Mouse (Mus musculus): ENCODE data around the gene Dctn2.

Gene Dctn2

DNA sequence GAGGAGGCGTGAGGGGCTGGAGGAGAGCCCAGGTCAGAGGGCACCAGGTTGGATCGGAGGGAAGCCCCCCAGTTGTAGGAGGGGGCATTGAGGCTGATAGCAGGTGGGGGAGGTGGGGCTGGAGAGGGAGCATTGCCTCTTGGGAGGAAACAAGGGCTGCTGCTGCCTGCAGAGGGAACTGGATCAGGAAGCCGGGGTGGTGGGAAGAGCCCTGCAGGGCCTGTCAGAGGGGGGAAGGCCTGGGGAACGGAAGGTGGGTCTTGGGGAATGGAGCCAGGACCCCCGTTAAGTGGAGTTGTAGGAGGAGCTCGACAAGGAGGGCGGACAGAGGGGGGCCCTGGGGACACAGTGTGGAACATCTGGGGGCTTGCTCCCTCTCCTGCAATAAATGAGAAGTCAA, 20.0 kb downstream of the Dctn2 start:
- in situ Hi-C loops (cut with MboI; ENCODE audit: low pct_unique_long_range_greater_than_20kb in 1 of 2, low sequenced_read_pairs in 2 of 2, unreplicated experiment in 1 of 2), result no loop called here

DNA sequence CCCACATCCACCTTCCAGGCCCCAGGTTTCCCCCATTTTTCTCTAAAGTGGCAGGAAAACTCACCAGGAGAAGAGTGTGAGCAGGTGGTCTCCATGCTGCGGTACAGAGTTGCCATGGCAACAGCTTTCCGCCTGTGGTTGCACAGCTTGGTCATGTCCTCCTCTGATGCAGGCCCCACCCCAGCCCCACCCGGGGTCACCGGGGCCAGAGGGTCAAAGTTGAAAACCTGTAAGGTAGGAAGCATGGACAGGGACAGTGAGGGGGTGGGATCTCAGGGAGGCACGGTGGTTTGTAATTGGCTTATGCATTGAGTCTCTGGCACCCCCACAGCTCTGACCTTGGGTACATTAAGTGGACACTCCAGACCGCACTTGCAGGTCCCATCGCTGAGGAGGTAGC, 20.6 kb downstream of the Dctn2 start:
- in situ Hi-C loops (cut with MboI; ENCODE audit: low pct_unique_long_range_greater_than_20kb in 1 of 2, low sequenced_read_pairs in 2 of 2, unreplicated experiment in 1 of 2), result no loop called here

DNA sequence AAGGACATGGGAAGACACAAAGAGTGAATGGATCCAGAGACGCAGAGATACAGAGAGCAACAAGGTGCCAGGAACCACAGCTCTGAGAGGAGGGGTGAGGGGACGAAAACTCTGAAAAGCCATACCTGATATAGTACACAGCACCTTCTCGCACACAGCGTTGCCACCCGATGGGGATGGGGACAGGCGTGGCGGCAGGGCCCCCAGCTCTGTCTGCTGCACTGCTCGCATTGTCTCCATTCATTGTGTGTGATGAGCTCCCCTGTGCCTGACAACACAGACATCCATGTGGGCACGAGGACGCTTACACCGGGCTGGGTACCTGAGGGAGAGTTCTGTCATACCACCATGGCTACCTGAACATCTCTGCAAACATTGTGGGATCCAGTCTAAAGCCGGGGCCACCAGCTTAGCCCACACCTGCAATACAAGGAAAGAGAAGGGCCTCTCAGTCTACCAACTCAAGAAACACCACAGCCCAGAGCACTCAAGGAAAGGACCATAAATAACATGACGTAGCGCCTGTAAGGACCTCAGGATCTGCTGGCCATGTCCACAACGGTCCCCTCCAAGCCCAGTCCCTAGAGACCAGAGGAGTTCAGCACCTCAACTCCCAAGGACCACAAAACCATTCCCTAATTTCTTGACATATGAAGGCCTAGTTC, 21.2 kb downstream of the Dctn2 start:
- in situ Hi-C loops (cut with MboI; ENCODE audit: low pct_unique_long_range_greater_than_20kb in 1 of 2, low sequenced_read_pairs in 2 of 2, unreplicated experiment in 1 of 2), result no loop called here

DNA sequence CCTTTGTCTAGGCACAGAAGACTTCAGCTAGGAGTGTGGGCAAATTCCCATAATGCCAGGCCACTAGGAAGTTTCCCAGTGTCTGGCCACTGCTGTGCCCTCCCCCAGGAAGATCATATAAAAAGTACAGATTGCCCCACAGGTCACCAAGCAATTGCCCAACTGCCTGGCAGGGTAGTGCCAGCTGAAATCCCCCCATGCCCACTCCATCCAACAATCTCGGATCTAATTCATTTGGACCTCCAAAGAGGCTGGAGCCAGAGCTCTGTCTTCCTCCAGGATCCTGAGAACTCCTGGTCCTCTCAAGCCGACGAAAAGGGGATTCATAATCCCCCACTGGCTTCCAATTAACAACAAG, 21.7 kb downstream of the Dctn2 start:
- in situ Hi-C loops (cut with MboI; ENCODE audit: low pct_unique_long_range_greater_than_20kb in 1 of 2, low sequenced_read_pairs in 2 of 2, unreplicated experiment in 1 of 2), result no loop called here

DNA sequence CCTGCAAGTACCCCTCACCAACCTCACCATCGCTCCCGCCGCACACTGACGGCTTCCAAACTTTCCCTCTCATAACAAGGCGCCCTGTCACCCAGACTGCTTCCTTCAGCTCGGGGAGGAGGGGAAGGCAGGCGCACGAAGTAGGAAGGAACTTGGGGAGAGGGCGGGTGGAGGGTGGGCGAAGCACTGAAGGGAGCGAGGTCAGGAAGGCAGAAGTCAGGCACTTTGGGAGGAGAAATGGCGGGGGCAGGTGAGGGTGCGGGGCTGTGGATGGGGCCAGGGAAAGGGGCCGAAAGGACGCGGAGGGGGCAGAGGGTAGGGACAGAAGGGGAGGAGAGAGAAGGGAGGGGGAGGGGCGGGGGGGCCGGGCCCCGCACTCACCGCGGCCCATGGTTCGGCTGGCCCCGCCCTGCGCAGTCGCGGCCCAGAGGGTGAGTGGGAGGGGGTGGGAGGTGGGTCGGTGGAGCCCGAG, 22.2 kb downstream of the Dctn2 start:
- in situ Hi-C loops (cut with MboI; ENCODE audit: low pct_unique_long_range_greater_than_20kb in 1 of 2, low sequenced_read_pairs in 2 of 2, unreplicated experiment in 1 of 2), result no loop called here

DNA sequence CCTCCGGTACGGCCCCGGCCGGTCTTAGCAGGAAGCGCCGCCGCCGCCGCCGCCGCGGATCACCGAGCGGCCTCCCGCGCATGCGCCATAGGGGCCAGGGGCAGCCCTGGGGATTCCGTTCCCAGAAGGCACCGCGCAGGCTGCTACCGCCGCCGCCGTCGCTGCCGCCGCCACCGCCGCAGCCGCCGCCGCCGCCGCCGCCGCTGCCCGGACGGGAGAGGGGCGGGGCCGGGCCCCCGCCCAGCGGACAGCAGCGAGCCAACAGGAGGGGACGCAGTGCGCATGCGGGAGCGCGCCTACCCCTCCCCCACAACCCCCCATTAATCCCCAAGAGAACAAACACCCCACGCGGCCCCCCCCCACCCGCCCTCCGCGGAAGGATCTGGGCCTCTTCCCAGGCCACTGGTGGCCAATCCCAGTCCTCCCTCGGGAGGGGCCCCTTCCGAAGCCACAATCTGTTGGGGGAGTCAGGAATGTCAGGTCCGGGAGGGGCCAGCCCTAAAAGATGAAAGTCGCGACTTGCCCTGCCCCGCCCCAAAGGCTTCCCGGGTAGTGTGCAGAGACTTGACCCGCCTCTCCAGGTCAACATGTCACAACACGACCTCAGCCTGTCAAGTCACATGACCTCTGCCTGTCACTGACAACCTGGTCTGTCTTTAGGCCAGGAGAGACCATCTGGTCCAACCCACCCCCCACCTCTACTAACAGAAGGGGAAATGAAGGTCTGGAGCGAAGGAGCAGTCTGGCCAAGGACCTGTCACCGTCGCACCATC, 22.8 kb downstream of the Dctn2 start, which contains the start of gene Mbd6:
Mbd6 (minus strand) TSS at position 219 of the 773 bp plus-strand sequence.
- in situ Hi-C loops (cut with MboI; ENCODE audit: low pct_unique_long_range_greater_than_20kb in 1 of 2, low sequenced_read_pairs in 2 of 2, unreplicated experiment in 1 of 2), result no loop called here

DNA sequence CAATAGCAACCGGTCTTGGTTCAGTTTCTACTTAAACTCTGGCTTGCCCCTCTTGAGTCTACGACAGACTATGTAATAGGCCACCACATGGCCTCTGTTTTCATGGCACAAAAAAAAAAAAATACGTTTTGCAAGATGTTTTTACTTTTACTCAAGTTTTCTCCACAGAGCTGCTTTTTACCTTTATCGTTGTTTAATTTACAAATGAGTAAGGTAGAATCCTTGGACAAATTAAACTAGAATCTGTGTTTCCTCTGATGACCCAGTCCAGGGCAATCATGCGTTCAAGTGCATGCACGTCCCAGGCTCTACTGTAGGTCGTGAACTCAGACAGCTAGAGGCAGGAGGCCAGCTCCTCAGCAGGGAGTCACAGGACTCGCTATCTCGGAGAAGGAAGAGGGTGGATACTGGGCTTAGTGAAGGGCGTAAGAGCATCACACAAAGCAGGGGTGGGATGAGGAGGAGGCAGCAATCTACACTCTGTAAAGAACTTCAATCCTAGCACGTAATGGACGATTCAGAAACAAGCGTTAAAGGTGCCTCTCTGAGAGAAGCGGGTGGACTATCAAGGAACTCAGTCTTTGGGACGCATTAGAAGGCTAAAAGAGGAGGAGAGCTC, 23.5 kb downstream of the Dctn2 start:
- in situ Hi-C loops (cut with MboI; ENCODE audit: low pct_unique_long_range_greater_than_20kb in 1 of 2, low sequenced_read_pairs in 2 of 2, unreplicated experiment in 1 of 2), result no loop called here

DNA sequence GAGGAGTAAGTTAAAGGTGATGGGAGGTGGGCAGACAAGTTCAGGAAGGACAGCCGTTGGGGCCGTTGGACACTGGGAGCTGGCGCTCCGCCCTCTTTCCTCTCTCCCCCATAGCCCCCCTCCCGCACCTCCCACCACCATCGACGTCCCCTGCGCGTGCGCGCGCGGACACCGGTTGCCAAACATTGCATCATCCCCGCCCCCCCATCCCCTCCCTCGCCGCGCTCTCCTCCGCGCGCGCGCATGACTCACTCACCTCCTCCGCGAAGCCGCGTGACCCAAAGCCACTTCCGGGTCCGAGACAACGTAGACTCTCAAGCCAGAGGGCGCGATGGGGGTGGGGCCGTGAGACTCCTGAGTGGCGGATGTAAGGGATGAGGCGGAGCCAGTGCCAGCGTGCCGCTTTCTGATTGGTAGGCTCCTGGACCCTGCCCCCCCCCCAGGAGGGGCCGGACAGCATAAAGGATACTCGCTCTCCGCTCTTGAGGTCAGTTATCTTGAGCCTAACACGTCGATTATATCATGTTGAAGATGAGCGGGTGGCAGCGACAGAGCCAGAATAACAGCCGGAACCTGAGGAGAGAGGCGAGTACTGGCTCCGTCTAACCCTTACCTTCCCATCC, 24.2 kb downstream of the Dctn2 start:
- in situ Hi-C loops (cut with MboI; ENCODE audit: low pct_unique_long_range_greater_than_20kb in 1 of 2, low sequenced_read_pairs in 2 of 2, unreplicated experiment in 1 of 2), result no loop called here

DNA sequence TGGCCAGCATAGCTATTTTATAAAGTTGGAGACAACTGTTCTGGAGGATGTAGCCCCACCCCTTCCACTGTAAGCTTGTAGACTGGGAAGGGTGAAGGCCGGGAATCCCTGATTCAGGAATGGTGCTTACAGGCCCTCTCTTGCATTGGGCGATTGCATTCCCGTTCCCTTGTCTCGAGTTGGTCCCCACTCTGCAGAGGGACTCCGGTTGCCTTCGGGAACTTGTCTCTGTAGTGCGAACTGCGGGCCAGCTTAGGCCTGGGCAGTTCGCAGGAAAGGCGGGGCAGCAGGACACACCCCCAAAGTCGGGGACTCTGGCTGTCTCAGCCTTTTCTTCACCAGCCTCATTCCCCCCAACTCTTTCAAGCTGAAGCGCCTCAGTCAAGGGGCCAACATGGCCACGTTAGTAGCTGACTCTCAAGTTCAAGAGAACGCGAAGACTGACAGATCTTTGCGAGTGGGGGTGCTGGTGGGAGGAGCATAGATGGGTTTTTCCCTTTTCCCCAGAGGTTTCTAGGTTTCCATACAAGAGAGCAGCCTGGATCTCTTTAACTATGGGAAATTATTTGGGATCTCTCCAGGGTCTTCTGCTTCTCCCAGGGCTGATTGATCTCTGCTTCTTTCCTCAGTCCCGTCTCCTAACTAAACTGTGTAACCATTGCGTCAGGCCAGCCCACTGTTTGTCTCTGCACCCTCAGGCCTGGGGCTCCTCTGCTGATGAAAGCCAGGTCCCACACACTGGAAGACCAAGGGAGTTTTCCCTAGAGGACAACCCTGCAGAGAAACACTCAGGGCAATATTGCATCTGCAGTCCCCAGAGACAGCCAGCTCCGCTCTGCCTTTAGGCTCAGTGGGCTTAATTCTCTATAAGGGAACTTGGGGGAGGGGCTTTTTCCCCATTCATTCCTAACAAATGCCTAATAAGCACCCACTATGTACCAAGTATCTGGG, 25.0 kb downstream of the Dctn2 start:
- in situ Hi-C loops (cut with MboI; ENCODE audit: low pct_unique_long_range_greater_than_20kb in 1 of 2, low sequenced_read_pairs in 2 of 2, unreplicated experiment in 1 of 2), result no loop called here

DNA sequence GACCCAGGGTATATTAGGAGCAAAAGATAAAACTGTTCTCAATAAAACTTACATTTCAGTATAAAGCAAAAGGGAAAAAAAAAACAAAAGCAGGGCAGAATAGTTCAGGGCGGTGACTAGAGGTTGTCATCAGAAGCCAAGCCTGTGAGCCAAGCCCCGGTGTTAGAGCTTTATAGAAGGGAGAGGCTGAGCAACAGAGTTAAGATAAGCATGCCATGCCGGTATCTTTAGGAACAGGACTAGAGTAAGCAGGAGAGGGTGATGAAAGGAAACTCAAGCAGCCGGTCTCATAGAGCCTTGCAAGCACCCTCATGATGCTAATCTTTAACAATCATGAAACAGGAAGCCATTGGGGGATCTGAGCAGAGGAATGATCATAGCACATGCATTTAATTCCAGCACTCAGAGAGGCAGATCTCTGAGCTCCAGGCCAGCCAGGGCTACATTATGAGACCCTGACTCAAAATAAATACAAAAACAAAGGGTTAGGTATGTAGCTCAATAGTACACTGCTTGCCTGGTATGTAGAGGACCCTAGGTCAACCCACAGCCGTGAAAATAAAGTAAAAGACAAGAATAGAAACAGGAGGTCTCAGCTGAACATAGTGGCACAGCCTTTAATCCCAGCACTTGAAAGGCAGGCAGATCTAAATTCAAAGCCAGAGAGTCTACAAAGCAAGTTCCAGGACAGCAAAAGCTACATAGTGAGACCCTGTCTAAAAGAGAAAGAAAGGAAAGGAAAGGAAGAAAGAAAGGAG, 25.9 kb downstream of the Dctn2 start:
- in situ Hi-C loops (cut with MboI; ENCODE audit: low pct_unique_long_range_greater_than_20kb in 1 of 2, low sequenced_read_pairs in 2 of 2, unreplicated experiment in 1 of 2), result no loop called here

DNA sequence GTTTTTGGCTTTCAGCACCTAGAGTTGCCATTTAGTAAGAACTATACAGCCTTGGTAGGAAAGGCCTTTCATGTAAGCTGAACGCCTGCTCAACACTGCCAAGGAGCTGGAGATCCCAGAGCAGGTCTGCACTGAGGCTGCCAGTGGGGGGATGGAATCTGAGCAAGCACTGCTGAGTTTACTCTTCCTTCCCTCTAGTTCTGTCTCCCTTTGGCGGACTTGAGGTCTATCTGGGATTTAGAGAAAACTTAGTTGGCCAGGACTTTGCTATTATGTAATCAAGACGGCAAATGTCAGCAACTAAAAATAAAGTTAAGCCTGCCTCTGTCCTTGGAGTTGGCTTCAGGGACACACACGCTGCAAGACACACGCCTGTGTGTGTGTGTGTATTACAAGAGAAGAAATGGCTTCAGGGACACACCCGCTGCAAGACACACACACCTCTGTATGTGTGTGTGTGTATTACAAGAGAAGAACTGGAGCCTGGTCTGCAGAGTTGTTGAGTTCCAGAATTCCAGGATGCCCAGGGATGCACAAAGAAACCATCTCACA, 26.9 kb downstream of the Dctn2 start:
- in situ Hi-C loops (cut with MboI; ENCODE audit: low pct_unique_long_range_greater_than_20kb in 1 of 2, low sequenced_read_pairs in 2 of 2, unreplicated experiment in 1 of 2), result no loop called here

DNA sequence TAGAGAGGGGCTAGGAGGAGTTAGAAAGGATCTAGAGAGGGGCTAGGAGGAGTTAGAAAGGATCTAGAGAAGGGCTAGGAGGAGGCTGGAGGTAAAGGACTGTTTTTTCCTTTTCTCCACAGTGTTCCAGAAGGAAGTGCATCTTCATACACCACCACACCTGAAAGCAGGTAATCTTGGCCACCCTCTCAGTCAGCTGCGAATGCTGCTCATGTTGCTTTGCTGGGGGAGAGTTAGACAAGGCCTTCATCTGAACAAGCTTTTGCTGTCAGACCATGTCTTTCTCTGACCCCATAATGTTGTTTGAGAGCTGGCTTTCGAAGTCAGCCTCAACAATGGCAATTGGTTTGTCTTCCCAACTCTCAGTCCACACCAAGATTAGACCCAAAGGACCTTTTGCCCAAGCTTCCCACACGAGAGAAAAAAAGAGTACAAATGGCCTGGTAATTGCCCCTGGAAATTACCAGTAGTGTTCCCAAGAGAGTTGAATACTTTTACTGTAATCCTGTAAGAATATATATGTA, 27.5 kb downstream of the Dctn2 start:
- in situ Hi-C loops (cut with MboI; ENCODE audit: low pct_unique_long_range_greater_than_20kb in 1 of 2, low sequenced_read_pairs in 2 of 2, unreplicated experiment in 1 of 2), result no loop called here

DNA sequence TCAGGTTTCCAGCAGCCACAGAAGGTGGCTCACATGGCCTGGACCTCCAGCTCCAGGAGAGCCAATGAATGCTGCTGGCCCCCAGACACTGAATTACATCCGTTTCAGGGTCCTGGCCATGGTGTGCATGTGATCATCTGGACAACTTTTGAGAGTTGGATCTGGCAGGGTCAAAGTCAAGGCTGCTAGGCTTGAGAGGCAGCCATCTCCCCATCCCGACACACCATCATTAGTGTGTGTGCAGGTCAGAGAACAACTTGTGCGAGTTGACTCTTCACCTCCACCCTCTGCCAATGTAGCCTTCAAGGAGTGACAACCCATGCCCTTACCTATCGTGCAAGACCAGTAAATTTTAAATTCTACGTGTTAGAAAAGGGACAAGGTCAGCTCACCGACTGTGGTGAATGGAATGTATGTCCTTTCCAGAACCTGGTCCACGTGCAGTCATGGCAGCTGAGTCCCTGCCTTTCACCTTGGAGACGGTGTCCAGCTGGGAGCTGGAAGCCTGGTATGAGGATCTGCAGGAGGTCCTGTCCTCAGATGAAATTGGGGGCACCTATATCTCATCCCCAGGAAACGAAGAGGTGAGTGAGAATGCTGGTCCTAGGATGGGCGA, 28.8 kb downstream of the Dctn2 start:
- in situ Hi-C loops (cut with MboI; ENCODE audit: low pct_unique_long_range_greater_than_20kb in 1 of 2, low sequenced_read_pairs in 2 of 2, unreplicated experiment in 1 of 2), result no loop called here

DNA sequence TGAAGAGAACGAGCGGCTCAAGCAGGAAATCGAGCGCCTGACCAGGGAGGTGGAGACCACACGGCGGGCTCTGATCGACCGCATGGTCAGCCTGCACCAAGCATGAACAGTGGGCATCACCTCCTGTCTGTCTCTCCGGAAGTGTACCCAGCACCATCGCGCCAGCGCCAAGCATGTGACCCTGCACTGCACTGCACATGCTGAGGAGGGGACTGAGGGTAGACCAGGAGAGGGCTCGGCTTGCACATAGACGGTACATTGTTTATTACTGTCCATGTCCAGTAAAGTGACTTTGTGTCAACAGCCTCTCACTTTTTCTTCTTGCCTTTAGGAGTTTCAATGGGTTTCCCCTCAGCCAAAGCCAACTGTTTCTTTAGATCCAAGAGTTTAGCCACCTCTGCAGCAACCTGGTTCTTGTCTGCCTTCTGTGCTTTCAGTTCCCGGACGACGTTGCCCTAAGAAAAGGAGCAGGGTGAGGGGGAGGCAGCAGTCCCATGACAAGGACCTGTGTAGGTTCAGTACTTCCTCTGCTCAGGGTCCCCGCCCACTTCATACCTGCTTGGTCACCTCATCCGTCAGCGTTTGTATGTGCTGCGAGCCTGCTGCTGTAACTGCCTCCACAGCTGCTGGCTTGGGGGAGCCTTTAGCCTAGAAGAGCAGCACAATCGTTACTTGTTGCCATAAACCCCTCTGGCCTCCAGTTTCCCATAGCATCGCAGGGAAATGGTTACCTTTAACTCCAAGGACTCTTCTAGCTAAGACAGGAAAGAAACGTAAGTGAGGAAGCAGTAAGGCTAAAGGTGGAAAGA, 30.0 kb downstream of the Dctn2 start:
- in situ Hi-C loops (cut with MboI; ENCODE audit: low pct_unique_long_range_greater_than_20kb in 1 of 2, low sequenced_read_pairs in 2 of 2, unreplicated experiment in 1 of 2), result no loop called here

DNA sequence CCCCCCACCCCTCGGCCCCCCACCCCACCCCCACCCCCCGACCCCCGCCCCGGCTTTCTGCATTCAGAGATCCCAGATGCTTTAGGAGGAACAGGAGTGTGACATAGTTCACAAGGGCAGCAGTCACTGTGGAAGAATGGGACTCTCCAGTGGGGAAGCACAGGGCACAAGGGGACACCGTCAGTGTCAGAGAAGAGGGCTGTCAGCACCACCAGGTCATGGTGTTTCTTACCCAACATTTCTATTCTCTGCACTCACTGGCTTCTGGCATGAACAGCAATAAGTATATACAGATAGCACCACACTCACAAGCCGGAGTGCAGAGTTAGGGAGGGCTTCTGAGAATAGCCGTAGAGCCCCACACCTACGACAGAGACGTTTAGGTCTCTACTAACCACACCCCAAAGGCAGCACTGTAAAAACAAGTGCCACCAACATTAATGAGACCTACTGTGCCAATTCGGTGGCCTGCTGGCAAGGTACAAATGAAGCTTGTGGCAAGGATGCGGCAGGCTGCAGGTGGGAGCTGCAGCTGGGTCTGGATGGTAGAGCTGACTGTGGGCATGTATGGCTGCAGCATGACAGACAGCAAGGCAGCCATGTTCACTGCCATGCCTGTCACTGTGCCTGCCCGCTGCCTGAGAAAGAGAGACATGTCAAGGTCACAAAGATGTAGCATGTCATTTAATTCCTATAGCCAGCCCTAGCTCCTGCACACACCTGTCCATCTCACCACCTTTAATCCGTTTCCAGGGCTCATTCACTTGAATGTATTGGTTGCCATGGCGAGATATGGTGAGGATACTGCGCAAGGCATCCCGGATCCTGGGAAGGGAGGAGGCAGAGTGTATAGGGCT, 31.1 kb downstream of the Dctn2 start:
- in situ Hi-C loops (cut with MboI; ENCODE audit: low pct_unique_long_range_greater_than_20kb in 1 of 2, low sequenced_read_pairs in 2 of 2, unreplicated experiment in 1 of 2), result no loop called here
